Mouse (Mus musculus) lung, adult 2 months (tissue): Measurements from ENCODE around the gene Banp.

Experiments used
- CTCF ChIP-seq: fragments of 200-500 bp; IDR thresholded peaks from 2 replicates; pipeline ENCODE4 v1.5.1; 2011; ENCODE audit warnings: mild to moderate bottlenecking, low read length, control low read depth; ENCODE audit not compliant: insufficient read depth
- POLR2A ChIP-seq: fragments of 200-500 bp; IDR thresholded peaks from 2 replicates; pipeline ENCODE4 v1.6.1; 2011; ENCODE audit warnings: low read depth, mild to moderate bottlenecking, control low read depth, low read length, borderline replicate concordance; ENCODE audit errors: extremely low read depth

DNA sequence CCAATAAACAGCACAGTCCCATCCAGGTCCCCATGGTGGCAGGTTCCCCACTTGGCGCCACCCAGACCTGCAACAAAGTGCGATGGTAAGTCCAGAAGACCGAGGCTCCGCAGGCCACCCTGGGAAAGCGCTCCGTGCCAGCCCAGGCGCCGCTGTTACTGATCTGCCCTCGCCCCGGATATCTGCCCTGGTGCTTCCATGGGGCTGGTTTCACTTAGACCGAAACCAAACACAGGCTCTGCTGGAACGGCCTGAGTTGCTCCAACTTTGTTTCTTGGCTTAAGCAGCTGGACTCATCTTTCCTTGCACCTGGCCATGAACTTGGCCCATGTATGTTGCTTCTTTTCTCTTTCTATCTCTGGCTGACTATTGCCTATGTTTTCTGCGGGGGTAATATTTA, 29.1 kb downstream of the Banp start:
- TF ChIP-seq CTCF (no peak), POLR2A (no peak)
